Mouse (Mus musculus): ENCODE results near the gene Lysmd1.
"Not testable (repeated sequence)": the region's sequence is repeated elsewhere in the genome, so short reads cannot be mapped to it uniquely, and the experiment has no call there.

Gene Lysmd1

GRCm38 (mm10) chr3:95133680-95134101 is at the start of gene Lysmd1, which contains the start of gene Scnm1:
Lysmd1 (plus strand) TSS chr3:95134088.
Scnm1 (minus strand) TSS chr3:95134011.
- peak; percentile 82 to 88 for DNase-seq (ENCODE audit: low read depth in 2 of 2, low spot score in 2 of 2)

- no peak for DNase-seq (ENCODE audit: low read depth in 2 of 2, low spot score in 2 of 2)
Observed at GRCm38 (mm10) chr3:95088071-95088470, 45.8 kb upstream of the Lysmd1 start.

- DNase-seq (ENCODE audit: low read depth in 2 of 2, low spot score in 2 of 2) = no peak
Observed at GRCm38 (mm10) chr3:95100854-95101253, 33.0 kb upstream of the Lysmd1 start.

GRCm38 (mm10) chr3:95105121-95105520 is 28.8 kb upstream of the Lysmd1 start:
- no peak for DNase-seq (ENCODE audit: low read depth in 2 of 2, low spot score in 2 of 2)

- no peak for DNase-seq (ENCODE audit: low read depth in 2 of 2, low spot score in 2 of 2)
Observed at GRCm38 (mm10) chr3:95105586-95106337, 28.1 kb upstream of the Lysmd1 start.

GRCm38 (mm10) chr3:95106338-95107117 is 27.4 kb upstream of the Lysmd1 start, which contains the start of gene Pip5k1a:
Pip5k1a (minus strand) TSS chr3:95106930.
- peak; percentile 92 to 94 for DNase-seq (ENCODE audit: low read depth in 2 of 2, low spot score in 2 of 2)

- DNase-seq (ENCODE audit: low read depth in 2 of 2, low spot score in 2 of 2) = not testable (repeated sequence)
Observed at GRCm38 (mm10) chr3:95107308-95107707, 26.6 kb upstream of the Lysmd1 start.

GRCm38 (mm10) chr3:95107898-95108297 is 26.0 kb upstream of the Lysmd1 start:
- DNase-seq (ENCODE audit: low read depth in 2 of 2, low spot score in 2 of 2) = peak in 1 of 2 experiments; percentile 11

GRCm38 (mm10) chr3:95110911-95111726 is 22.8 kb upstream of the Lysmd1 start, which contains the start of gene Vps72:
Vps72 (plus strand) TSS chr3:95111022.
- DNase-seq (ENCODE audit: low read depth in 2 of 2, low spot score in 2 of 2) = peak; percentile 82 to 87

GRCm38 (mm10) chr3:95112760-95113159 is 21.1 kb upstream of the Lysmd1 start:
- DNase-seq (ENCODE audit: low read depth in 2 of 2, low spot score in 2 of 2) = no peak

GRCm38 (mm10) chr3:95117751-95118150 is 16.1 kb upstream of the Lysmd1 start:
- no peak for DNase-seq (ENCODE audit: low read depth in 2 of 2, low spot score in 2 of 2)

- DNase-seq (ENCODE audit: low read depth in 2 of 2, low spot score in 2 of 2) = no peak
Observed at GRCm38 (mm10) chr3:95121580-95121979, 12.3 kb upstream of the Lysmd1 start.

- no peak for DNase-seq (ENCODE audit: low read depth in 2 of 2, low spot score in 2 of 2)
Observed at GRCm38 (mm10) chr3:95124246-95124645, 9.6 kb upstream of the Lysmd1 start, which contains the start of gene Tmod4. Tmod4 (plus strand) TSS chr3:95124476.

- no peak for DNase-seq (ENCODE audit: low read depth in 2 of 2, low spot score in 2 of 2)
Observed at GRCm38 (mm10) chr3:95124972-95125371, 8.9 kb upstream of the Lysmd1 start.

GRCm38 (mm10) chr3:95129226-95129651 is 4.6 kb upstream of the Lysmd1 start:
- DNase-seq (ENCODE audit: low read depth in 2 of 2, low spot score in 2 of 2) = no peak

- DNase-seq (ENCODE audit: low read depth in 2 of 2, low spot score in 2 of 2) = no peak
Observed at GRCm38 (mm10) chr3:95130081-95130480, 3.8 kb upstream of the Lysmd1 start.

GRCm38 (mm10) chr3:95132389-95132788 is 1.5 kb upstream of the Lysmd1 start:
- not testable (repeated sequence) for DNase-seq (ENCODE audit: low read depth in 2 of 2, low spot score in 2 of 2)

GRCm38 (mm10) chr3:95133176-95133575 is 712 bp upstream of the Lysmd1 start:
- DNase-seq (ENCODE audit: low read depth in 2 of 2, low spot score in 2 of 2) = no peak

GRCm38 (mm10) chr3:95134133-95134532 is 245 bp downstream of the Lysmd1 start:
- DNase-seq (ENCODE audit: low read depth in 2 of 2, low spot score in 2 of 2) = not testable (repeated sequence)

GRCm38 (mm10) chr3:95135023-95135422 is 1.1 kb downstream of the Lysmd1 start:
- no peak for DNase-seq (ENCODE audit: low read depth in 2 of 2, low spot score in 2 of 2)
